Mouse (Mus musculus): ENCODE results near the gene Arhgef12.

Arhgef12 gene

DNA sequence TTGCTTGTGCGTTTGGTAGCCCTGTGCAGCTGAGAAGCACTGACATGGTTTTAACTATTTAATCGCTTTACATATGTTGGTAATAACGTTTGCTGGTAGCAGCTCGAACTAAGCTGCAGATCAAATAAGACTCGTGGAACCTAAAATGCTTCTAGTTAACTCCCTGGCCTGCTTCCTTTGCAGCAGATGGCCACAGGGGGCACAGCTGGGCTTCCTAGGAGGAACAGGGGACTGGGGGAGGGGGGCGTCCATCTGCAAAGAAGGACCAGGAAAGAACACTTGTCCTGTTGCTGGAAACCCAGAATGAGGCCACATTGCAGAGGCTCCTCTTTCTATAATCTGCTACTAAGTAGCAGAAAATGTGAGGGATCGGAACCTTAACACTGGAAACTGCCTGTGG is 186.8 kb downstream of the Arhgef12 start:
- DNase-seq (ENCODE audit: low spot score), result no peak

DNA sequence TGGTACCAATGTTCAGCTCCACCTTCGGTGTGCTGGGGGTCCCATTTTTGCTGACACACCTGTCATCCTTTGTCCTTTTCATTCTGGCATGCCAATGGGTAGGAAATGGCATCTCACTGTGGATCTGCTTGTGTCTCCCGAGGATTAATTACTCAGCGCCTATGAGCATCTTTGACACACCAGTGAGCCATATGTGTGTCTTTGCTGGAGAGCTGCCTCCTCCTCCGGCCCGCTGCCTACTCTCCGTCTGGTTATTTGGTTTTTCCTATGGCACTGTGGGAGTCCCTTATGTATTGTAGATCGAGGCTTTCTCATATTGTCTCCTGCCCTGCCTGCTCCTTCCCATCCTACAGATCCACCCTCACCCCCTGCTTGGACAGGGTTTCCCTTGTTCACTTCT is 189.1 kb downstream of the Arhgef12 start:
- DNase-seq (ENCODE audit: low spot score), result no peak
